20 mouse cellular contexts compared by ENCODE assay signal in genomic region chr5:32907496-32907895, GRCm38 (mm10).
"Had no signal": no experiment of that assay in that cellular context is flagged by ENCODE, and none has a peak within 500 bp of the region (broad histone marks: within the 10 kb centered on the region; RNA-seq: fewer than 3 reads in every experiment).

No protein-coding gene starts in this region.

- H3K4me2 ChIP-seq: lung, embryonic 14.5 days; midbrain, embryonic 12.5 days; neural tube, embryonic 13.5 days; neural tube, embryonic 15.5 days; stomach, embryonic 15.5 days had no signal

- H3K4me1 ChIP-seq: midbrain, embryonic 10.5 days; midbrain, embryonic 12.5 days; neural tube, embryonic 13.5 days; neural tube, embryonic 15.5 days; stomach, embryonic 15.5 days had no signal

- H3K4me3 ChIP-seq: midbrain, embryonic 10.5 days; midbrain, embryonic 12.5 days; myocyte; neural tube, embryonic 13.5 days; neural tube, embryonic 15.5 days; stomach, embryonic 15.5 days had no signal

- H3K27me3 ChIP-seq: midbrain, embryonic 12.5 days; neural tube, embryonic 13.5 days; neural tube, embryonic 15.5 days; stomach, embryonic 15.5 days had no signal

- ATAC-seq: midbrain, embryonic 16.5 days had no signal

- H3K9ac ChIP-seq: lung, embryonic 14.5 days; midbrain, embryonic 12.5 days; neural tube, embryonic 13.5 days; neural tube, embryonic 15.5 days; stomach, embryonic 15.5 days had no signal

- DNase-seq: lung, adult 18-20 months; lung, embryonic 14.5 days; lung, postnatal 10 days; lung, postnatal 4 days; midbrain, embryonic 14.5 days; right cerebral cortex, adult 18-20 months; right cerebral cortex, postnatal 25 days; right cerebral cortex, postnatal 4 days; spleen, adult 18-20 months; thymus, adult 2 months; thymus, postnatal 25 days; thymus, postnatal 4 days had no signal

- H3K27ac ChIP-seq: midbrain, embryonic 10.5 days; midbrain, embryonic 12.5 days; neural tube, embryonic 13.5 days; neural tube, embryonic 15.5 days; stomach, embryonic 15.5 days; stomach, postnatal 0 days had no signal

- H3K9me3 ChIP-seq: midbrain, embryonic 10.5 days; midbrain, embryonic 12.5 days; neural tube, embryonic 13.5 days; neural tube, embryonic 15.5 days; stomach, embryonic 15.5 days had no signal
